Mouse (Mus musculus): ENCODE data around the gene Grn. TPM values are rescaled to one million over a fixed set of nuclear protein-coding genes. Genes with fewer than 3 reads are reported as not detected.

The Grn gene
- total RNA-seq, 1 experiment from 2014 or later = 198 TPM

- no peak for DNase-seq
Measured at GRCm38 (mm10) chr11:102480111-102480510, 50.0 kb downstream of the Grn start.

DNA sequence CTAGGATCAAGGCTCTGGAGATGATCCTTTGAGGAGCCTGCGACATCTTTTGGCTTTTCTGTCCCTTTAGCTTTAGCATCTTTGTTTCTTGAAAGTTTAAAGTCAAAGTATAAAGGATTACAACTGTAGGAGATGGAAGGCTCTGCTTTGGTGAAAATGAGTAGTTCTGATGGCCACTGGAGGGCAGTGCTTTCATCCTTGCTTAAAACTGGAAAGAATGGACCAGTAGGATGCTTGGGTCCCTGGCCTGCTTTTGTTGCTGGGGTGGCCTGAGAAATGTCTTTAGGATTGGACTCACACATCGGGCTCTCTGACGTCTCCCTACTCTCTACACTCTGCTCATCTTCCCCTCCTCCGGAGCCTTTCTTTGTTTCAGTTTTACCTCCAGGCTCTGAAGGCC, 50.8 kb downstream of the Grn start:
- DNase-seq = no peak

DNA sequence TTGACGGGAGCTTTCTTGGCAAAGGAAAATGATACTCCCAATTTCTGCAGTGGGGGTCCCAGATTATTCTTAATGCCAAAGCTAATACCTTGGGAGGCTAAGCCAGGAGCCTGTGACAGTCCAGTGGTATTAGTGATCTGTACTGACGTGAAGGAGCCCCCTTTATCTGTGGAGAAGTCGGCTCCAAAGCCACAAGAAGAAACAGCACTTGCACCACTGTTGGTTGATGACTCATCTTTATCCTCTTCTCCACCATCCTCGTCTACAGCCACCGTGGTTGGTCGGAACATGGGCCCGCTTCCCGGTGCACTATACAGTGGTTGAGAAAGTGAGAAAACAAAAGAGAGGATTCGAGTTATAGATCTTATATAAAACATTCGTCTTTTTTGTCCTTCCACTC, 51.7 kb downstream of the Grn start:
- DNase-seq = no peak

Small RNAs within 50 kb of the gene (microRNA-seq; reads per million reads assigned to microRNA genes)
- 0 to 0.34 reads per million in 2 experiments for gene Mir6930

Other genes starting within 250 kb of the Grn start
- gene Lsm12, start 245.0 kb upstream of the Grn start, total RNA-seq (2021) = 72.6 and 92.6 TPM in 2 replicates
- 132 and 143 TPM in 2 replicates for gene G6pc3, start 240.7 kb upstream of the Grn start, total RNA-seq (2021)
- gene Hdac5, start 200.1 kb upstream of the Grn start, total RNA-seq (2021) = 79.9 and 117 TPM in 2 replicates
- 1.3 and 1.5 TPM in 2 replicates for gene BC030867, start 181.4 kb upstream of the Grn start, total RNA-seq (2021)
- 0.36 TPM in 1 of 2 replicates, not detected in the other for gene Asb16, start 161.6 kb upstream of the Grn start, total RNA-seq (2021)
- gene Tmub2, start 145.4 kb upstream of the Grn start, total RNA-seq (2021) = 50.6 and 63.0 TPM in 2 replicates
- 53.6 and 62.4 TPM in 2 replicates for gene Atxn7l3, start 133.7 kb upstream of the Grn start, total RNA-seq (2021)
- 113 and 116 TPM in 2 replicates for gene Ubtf, start 110.6 kb upstream of the Grn start, total RNA-seq (2021)
- 1.0 and 1.8 TPM in 2 replicates for gene Slc4a1, start 64.1 kb upstream of the Grn start, total RNA-seq (2021)
- gene Rundc3a, start 36.9 kb upstream of the Grn start, total RNA-seq (2021) = 24.4 and 39.7 TPM in 2 replicates
- gene Slc25a39, start 22.4 kb upstream of the Grn start, total RNA-seq (2021) = 439 and 629 TPM in 2 replicates
- gene Fam171a2, start 17.4 kb downstream of the Grn start, total RNA-seq (2021) = 4.3 and 8.7 TPM in 2 replicates
- 2.2 and 4.7 TPM in 2 replicates for gene Itga2b, start 39.8 kb downstream of the Grn start, total RNA-seq (2021)
- 32.2 and 33.4 TPM in 2 replicates for gene Gpatch8, start 126.1 kb downstream of the Grn start, total RNA-seq (2021)
- gene Gm11627, start 149.1 kb downstream of the Grn start, total RNA-seq (2021) = not detected in 2 replicates
- 3.8 and 4.9 TPM in 2 replicates for gene Fzd2, start 174.1 kb downstream of the Grn start, total RNA-seq (2021)
- gene Meioc, start 233.4 kb downstream of the Grn start, total RNA-seq (2021) = 0.06 TPM in 1 of 2 replicates, not detected in the other

Data from adrenal gland, postnatal 25 days (tissue).